Mouse (Mus musculus): ENCODE measurements around the gene Arhgef38. TPM values are rescaled to one million over a fixed set of nuclear protein-coding genes. Genes with fewer than 3 reads are reported as not detected.
A peak's percentile ranks its signal among the peaks of the same experiment; 100 is the strongest.

The Arhgef38 gene
- polyA plus RNA-seq, 1 experiment from 2014 or later: 0.04 TPM

DNA sequence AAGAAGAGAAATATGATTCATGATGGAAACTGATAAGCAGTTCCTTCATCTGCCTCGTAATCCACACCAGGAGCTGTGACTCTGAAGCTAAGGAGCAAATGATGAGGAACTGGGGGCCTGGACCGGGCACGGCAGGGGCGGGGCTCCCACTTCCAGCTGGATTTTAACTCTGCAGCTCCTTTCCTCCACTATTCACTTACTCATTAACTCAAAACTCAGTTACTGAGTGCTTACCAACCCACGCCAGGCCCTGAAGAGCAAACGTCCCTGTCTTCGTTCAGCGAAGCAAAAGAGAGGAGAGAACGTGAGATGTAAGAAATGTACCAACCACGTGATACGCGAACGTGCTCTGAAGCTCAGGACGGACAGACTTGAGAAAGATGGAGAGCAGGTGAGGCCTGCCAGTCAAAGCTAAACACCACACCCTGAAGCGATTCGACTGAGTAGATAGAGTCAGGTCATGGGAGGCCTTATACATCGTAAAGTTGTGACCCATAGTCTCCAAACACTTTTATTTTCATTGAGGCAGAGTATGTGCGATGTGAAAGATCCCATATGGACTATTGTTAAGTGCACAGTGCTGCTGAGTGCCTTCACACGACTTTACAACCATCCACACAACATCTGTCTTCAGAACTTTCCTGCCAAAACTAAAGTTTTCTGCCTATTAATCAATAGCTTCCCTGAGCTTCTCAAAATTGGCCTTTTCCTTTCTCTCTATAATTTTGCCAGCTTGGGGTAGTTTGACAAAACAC, 7.3 kb downstream of the Arhgef38 start:
- WGBS: 83% methylated on average over 19 of the region's 19 CpGs
- Histone ChIP-seq H3K4me2 (ENCODE audit: low read length) (no peak overlapping the region), H3K27me3 (replicated peaks; ENCODE audit: control insufficient read depth, insufficient read depth, low read length) (no peaks in the 10 kb centered on the region), H3K27ac (ENCODE audit: low read depth, low read length) (no peak overlapping the region), H3K9ac (ENCODE audit: low read length) (no peak overlapping the region), H3K9me3 (replicated peaks; ENCODE audit: control insufficient read depth, low read length) (no peaks in the 10 kb centered on the region), H3K4me3 (ENCODE audit: low read depth, low read length) (no peak overlapping the region), H3K36me3 (ENCODE audit: control insufficient read depth, insufficient read depth, low read length) (no peaks in the 10 kb centered on the region), H3K4me1 (ENCODE audit: control insufficient read depth, insufficient read depth, low read length) (no peaks in the 10 kb centered on the region)
- ATAC-seq: no peak
- DNase-seq (ENCODE audit: low spot score): no peak

DNA sequence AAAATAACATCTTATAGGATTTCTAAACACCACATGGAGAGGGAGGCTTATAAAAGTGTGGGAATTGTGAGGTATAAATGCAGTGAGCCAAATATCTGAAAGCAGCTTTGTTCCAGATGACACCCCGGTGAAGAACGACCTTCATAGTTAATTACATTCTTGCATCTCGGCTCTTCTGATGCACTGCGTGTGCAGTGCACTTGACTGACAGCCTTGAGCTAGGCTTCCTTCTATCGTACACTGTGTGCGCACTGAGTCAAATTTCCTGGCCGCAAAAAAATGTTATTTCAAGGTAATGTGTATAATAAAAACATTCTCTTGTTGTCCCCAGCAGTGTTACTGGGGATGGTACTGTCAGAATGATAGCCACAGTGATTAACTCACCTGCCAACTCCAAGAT, 16.2 kb downstream of the Arhgef38 start:
- H3K36me3 ChIP-seq (ENCODE audit: control insufficient read depth, insufficient read depth, low read length): no peaks in the 10 kb centered on the region
- no peaks in the 10 kb centered on the region for H3K27me3 ChIP-seq (replicated peaks; ENCODE audit: control insufficient read depth, insufficient read depth, low read length)
- no peaks in the 10 kb centered on the region for H3K9me3 ChIP-seq (replicated peaks; ENCODE audit: control insufficient read depth, low read length)
- no peak overlapping the region for H3K4me2 ChIP-seq (ENCODE audit: low read length)
- no peak overlapping the region for H3K9ac ChIP-seq (ENCODE audit: low read length)
- H3K4me3 ChIP-seq (ENCODE audit: low read depth, low read length): no peak overlapping the region
- H3K4me1 ChIP-seq (ENCODE audit: control insufficient read depth, insufficient read depth, low read length): no peaks in the 10 kb centered on the region
- H3K27ac ChIP-seq (ENCODE audit: low read depth, low read length): no peak overlapping the region
- 67% methylated on average over 7 of the region's 7 CpGs for WGBS
- ATAC-seq (peak; percentile 28; the same call in 1 of the 2 replicates), DNase-seq (ENCODE audit: low spot score) (peak; percentile 15)

DNA sequence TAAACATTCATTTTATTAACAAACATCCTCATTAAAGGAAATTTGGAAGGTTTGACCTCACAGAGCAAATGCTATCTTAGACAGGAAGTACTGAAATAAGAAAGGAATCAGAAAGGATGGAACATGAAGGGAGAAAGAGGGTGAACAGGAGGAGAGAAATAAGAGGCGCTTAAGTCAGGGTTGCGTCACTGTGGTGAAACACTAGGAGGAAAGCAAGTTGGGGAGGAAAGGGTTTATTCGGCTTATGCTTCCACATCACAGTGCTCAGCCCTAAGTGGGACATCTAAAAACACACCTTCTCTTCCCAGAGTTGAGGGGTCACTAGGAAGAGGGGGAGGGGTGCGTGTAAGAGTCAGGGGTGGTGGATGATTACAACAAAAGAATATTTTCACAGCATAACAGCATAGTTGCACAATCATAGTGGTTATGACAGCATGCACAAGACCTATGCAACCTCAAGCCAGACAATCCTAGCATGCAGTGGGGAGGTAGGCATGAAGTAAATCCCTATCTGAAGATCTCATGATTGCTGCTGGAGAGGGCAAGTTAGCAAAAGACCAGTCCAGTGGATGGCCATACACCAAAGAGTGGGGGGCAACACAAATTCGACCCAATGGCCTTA, 19.4 kb downstream of the Arhgef38 start:
- no peak overlapping the region for H3K4me3 ChIP-seq (ENCODE audit: low read depth, low read length)
- no peak for DNase-seq (ENCODE audit: low spot score)
- WGBS: 88% methylated on average over 5 of the region's 5 CpGs
- no peaks in the 10 kb centered on the region for H3K36me3 ChIP-seq (ENCODE audit: control insufficient read depth, insufficient read depth, low read length)
- H3K9me3 ChIP-seq (replicated peaks; ENCODE audit: control insufficient read depth, low read length): no peaks in the 10 kb centered on the region
- H3K4me2 ChIP-seq (ENCODE audit: low read length): no peak overlapping the region
- H3K27ac ChIP-seq (ENCODE audit: low read depth, low read length): no peak overlapping the region
- ATAC-seq: no peak
- no peaks in the 10 kb centered on the region for H3K4me1 ChIP-seq (ENCODE audit: control insufficient read depth, insufficient read depth, low read length)
- H3K9ac ChIP-seq (ENCODE audit: low read length): no peak overlapping the region
- H3K27me3 ChIP-seq (replicated peaks; ENCODE audit: control insufficient read depth, insufficient read depth, low read length): no peaks in the 10 kb centered on the region

DNA sequence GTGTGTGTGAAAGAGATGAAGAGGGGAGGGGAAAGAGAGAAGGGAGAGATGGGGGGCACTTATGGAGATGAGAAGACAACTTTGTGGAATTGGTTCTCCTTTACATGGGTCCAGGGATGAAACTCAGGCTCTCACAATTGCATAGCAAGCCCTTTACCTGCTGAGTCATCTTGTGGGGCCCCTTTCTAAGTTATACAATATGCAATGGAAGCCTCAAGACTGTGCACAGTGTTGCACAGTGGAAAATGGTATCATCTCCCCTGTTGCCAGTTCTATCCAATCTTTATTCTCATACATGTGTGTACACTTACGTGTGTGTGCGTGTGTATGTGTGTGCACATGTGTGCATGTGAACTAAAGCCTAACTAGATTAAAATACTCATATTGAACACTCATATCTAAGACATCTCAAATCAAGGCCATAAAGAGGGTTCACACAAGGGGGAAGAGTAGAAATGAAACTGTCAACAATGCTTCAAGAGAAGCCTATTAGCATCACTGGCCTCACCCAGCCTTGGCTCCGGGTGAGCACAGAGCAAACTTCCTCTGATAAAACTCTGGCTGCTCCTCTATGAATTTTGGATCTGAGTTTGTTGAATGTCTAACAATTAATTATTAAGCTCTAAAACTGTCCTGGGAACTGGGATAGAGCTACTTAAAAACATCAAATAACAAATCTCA, 21.2 kb downstream of the Arhgef38 start:
- Histone ChIP-seq H3K27me3 (replicated peaks; ENCODE audit: control insufficient read depth, insufficient read depth, low read length) (no peaks in the 10 kb centered on the region), H3K9ac (ENCODE audit: low read length) (no peak overlapping the region), H3K36me3 (ENCODE audit: control insufficient read depth, insufficient read depth, low read length) (no peaks in the 10 kb centered on the region), H3K9me3 (replicated peaks; ENCODE audit: control insufficient read depth, low read length) (no peaks in the 10 kb centered on the region), H3K4me3 (ENCODE audit: low read depth, low read length) (no peak overlapping the region), H3K27ac (ENCODE audit: low read depth, low read length) (no peak overlapping the region), H3K4me2 (ENCODE audit: low read length) (no peak overlapping the region), H3K4me1 (ENCODE audit: control insufficient read depth, insufficient read depth, low read length) (no peaks in the 10 kb centered on the region)
- WGBS: 92% methylated on average over 3 of the region's 3 CpGs
- no peak for DNase-seq (ENCODE audit: low spot score)
- no peak for ATAC-seq

DNA sequence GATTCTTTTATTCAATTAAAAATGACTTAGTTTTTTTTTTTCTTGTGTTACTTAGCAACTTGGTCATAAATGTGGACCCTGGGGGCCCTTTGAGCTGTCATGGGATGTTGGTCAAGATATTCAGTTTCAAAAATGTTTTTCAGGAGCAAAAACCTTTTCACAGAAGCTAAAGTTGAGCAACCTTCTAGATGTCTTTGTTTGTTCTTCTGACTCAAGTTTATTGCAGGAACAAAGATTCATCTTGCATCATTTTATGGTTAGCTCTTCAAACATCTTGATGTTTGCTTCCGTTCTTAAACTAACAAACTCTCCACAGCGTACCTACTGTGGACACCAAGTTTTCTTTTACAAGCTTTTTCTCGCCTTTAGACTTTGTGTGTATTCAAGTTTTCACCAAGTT, 23.4 kb downstream of the Arhgef38 start:
- Histone ChIP-seq H3K27me3 (replicated peaks; ENCODE audit: control insufficient read depth, insufficient read depth, low read length) (no peaks in the 10 kb centered on the region), H3K4me1 (ENCODE audit: control insufficient read depth, insufficient read depth, low read length) (no peaks in the 10 kb centered on the region), H3K36me3 (ENCODE audit: control insufficient read depth, insufficient read depth, low read length) (no peaks in the 10 kb centered on the region), H3K4me2 (ENCODE audit: low read length) (no peak overlapping the region), H3K9ac (ENCODE audit: low read length) (no peak overlapping the region), H3K4me3 (ENCODE audit: low read depth, low read length) (no peak overlapping the region), H3K27ac (ENCODE audit: low read depth, low read length) (no peak overlapping the region), H3K9me3 (replicated peaks; ENCODE audit: control insufficient read depth, low read length) (no peaks in the 10 kb centered on the region)
- 88% methylated on average over 3 of the region's 3 CpGs for WGBS
- ATAC-seq: no peak
- DNase-seq (ENCODE audit: low spot score): no peak

DNA sequence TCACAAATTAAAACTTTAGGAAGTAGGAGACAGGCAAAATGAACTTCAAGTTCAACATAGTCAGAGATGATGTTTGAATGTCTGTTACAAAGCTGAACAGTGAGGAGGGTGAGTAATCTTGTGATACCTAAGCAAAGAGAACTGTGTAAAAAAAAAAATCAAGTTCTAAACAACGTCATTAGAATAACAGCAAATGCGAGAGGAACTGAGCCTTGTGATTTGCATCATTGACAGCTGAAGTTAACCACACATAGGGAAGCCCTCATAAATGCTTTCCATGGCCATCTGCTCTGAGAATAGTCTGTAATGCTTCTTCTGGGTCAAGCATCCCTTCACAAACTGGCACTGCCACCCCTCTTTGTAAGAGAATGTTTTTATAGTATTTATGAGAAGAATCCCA, 31.0 kb downstream of the Arhgef38 start:
- DNase-seq (ENCODE audit: low spot score) (no peak), ATAC-seq (no peak)
- H3K27me3 ChIP-seq (replicated peaks; ENCODE audit: control insufficient read depth, insufficient read depth, low read length): no peaks in the 10 kb centered on the region
- H3K36me3 ChIP-seq (ENCODE audit: control insufficient read depth, insufficient read depth, low read length): no peaks in the 10 kb centered on the region
- H3K4me1 ChIP-seq (ENCODE audit: control insufficient read depth, insufficient read depth, low read length): no peaks in the 10 kb centered on the region
- H3K9me3 ChIP-seq (replicated peaks; ENCODE audit: control insufficient read depth, low read length): no peaks in the 10 kb centered on the region
- H3K4me3 ChIP-seq (ENCODE audit: low read depth, low read length): no peak overlapping the region
- WGBS: 78% methylated on average over 2 of the region's 2 CpGs
- H3K4me2 ChIP-seq (ENCODE audit: low read length): no peak overlapping the region
- no peak overlapping the region for H3K27ac ChIP-seq (ENCODE audit: low read depth, low read length)
- H3K9ac ChIP-seq (ENCODE audit: low read length): no peak overlapping the region

DNA sequence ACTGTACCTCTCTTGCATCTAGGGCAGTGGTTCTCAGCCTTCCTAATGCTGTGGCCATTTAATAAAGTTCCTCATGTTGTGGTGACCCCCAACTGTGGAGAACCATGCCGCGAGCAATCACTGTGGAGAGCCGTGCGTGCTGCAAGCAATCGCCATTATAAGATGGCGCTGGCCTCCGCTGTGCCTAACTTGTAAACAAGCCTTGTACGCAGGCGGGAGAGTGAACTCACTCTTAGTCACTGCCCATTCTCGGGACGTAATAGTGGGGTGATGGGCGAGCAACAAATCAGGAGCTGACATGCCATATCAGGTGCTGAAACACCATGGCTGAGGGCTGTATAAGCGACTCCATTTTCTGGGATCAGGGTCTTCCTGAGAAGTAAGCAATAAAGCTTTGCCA, 32.6 kb downstream of the Arhgef38 start:
- 95% methylated on average over 13 of the region's 13 CpGs for WGBS
- Histone ChIP-seq H3K4me2 (ENCODE audit: low read length) (no peak overlapping the region), H3K9me3 (replicated peaks; ENCODE audit: control insufficient read depth, low read length) (no peaks in the 10 kb centered on the region), H3K4me3 (ENCODE audit: low read depth, low read length) (no peak overlapping the region), H3K9ac (ENCODE audit: low read length) (no peak overlapping the region), H3K27ac (ENCODE audit: low read depth, low read length) (no peak overlapping the region), H3K4me1 (ENCODE audit: control insufficient read depth, insufficient read depth, low read length) (no peaks in the 10 kb centered on the region), H3K36me3 (ENCODE audit: control insufficient read depth, insufficient read depth, low read length) (no peaks in the 10 kb centered on the region), H3K27me3 (replicated peaks; ENCODE audit: control insufficient read depth, insufficient read depth, low read length) (no peaks in the 10 kb centered on the region)
- DNase-seq (ENCODE audit: low spot score): no peak
- ATAC-seq: no peak

DNA sequence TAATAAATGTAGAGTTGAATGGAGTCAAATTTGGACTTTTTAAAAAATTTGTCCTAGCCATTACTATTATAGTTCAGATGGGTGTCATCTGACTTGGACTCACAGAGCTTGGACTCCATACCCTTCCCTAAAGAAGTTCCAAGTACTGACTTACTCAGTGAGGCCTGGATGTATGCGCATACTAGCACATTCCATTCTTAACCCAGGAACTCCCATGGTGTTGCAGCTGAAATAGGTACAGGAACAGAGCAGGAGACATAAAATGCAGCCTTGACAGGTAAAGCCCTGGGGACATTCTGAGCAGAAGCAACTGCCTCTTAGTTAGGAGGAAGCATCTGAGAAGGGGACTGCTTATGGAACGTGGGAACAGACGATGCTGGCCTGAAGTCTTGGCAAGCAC, 45.8 kb downstream of the Arhgef38 start:
- no peak for DNase-seq (ENCODE audit: low spot score)
- 80% methylated on average over 3 of the region's 3 CpGs for WGBS
- H3K9me3 ChIP-seq (replicated peaks; ENCODE audit: control insufficient read depth, low read length): no peaks in the 10 kb centered on the region

DNA sequence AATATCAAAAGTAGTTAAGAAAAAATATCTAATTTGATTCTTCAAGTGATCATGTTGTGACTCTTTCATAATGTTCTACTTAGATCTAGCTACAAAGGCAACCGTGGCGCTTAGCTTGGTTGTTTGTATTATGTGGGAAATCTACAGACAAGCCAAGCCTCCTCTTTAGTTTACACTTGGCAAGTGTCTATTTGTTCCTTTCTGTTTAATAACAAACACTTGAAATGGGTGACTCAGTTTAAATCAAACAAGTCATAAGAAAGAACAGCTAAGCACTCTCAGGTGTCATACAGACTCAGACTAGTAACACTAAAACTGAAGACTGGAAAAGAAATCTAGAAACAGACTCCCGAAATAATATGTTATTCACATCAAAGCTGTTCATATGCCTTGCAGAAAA, 47.2 kb downstream of the Arhgef38 start:
- no peak overlapping the region for H3K4me2 ChIP-seq (ENCODE audit: low read length)
- no peak for DNase-seq (ENCODE audit: low spot score)
- WGBS: 84% methylated on average over 3 of the region's 3 CpGs
- H3K36me3 ChIP-seq (ENCODE audit: control insufficient read depth, insufficient read depth, low read length): no peaks in the 10 kb centered on the region
- H3K4me3 ChIP-seq (ENCODE audit: low read depth, low read length): no peak overlapping the region
- H3K27me3 ChIP-seq (replicated peaks; ENCODE audit: control insufficient read depth, insufficient read depth, low read length): no peaks in the 10 kb centered on the region
- H3K9me3 ChIP-seq (replicated peaks; ENCODE audit: control insufficient read depth, low read length): no peaks in the 10 kb centered on the region
- no peak overlapping the region for H3K9ac ChIP-seq (ENCODE audit: low read length)
- no peak for ATAC-seq
- no peak overlapping the region for H3K27ac ChIP-seq (ENCODE audit: low read depth, low read length)
- no peaks in the 10 kb centered on the region for H3K4me1 ChIP-seq (ENCODE audit: control insufficient read depth, insufficient read depth, low read length)

More for the DNA sequence above, 45.8 kb downstream of the Arhgef38 start:
- Histone ChIP-seq H3K9ac (ENCODE audit: low read length) (no peak overlapping the region), H3K36me3 (ENCODE audit: control insufficient read depth, insufficient read depth, low read length) (no peaks in the 10 kb centered on the region), H3K4me3 (ENCODE audit: low read depth, low read length) (no peak overlapping the region), H3K27me3 (replicated peaks; ENCODE audit: control insufficient read depth, insufficient read depth, low read length) (no peaks in the 10 kb centered on the region), H3K4me1 (ENCODE audit: control insufficient read depth, insufficient read depth, low read length) (no peaks in the 10 kb centered on the region), H3K4me2 (ENCODE audit: low read length) (no peak overlapping the region), H3K27ac (ENCODE audit: low read depth, low read length) (no peak overlapping the region)
- ATAC-seq: no peak

Data from forebrain, embryonic 14.5 days (tissue).